Mouse (Mus musculus): Measurements from ENCODE around the gene Asrgl1. TPM values are rescaled to one million over a fixed set of nuclear protein-coding genes. Genes with fewer than 3 reads are reported as not detected.

Asrgl1 gene
- polyA plus RNA-seq, 1 experiment from 2014 or later: 12.6 TPM

DNA sequence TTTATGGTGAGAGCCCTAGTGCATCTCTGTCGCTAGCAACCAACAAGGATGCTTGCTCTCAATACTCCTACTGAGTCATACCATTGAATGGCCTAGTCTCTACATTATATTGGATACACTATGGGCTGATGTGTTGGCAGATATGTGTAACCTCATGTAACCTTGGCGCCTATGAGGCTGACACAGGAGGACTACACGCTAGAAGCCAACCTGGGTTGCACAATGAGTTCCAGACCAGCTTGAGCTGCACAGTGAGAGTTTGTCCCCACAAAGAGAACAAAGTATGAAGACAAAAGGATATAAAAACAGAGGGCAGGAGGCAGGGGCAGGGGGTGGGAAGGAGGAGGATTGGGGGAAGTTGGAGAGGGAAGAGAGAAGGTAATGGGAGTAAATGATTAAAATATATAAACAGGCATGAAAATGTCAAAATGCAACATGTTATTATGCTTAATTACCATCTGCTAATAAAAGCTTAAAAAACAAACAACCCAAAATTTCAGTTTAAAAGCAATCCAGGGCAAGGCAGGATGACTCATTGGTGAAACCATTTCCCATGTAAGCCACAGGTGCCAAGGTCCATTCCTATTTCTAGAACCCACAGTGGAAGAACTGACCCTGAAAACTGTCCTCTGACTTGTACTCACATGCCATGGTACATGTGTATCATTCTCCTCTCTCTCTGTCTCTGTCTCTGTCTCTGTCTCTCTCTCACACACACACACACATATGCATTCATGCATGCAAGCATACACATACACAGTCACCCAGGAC, 15.6 kb downstream of the Asrgl1 start:
- no peak overlapping the region for H3K27ac ChIP-seq
- no peak overlapping the region for H3K4me3 ChIP-seq (replicated peaks)
- H3K9ac ChIP-seq: no peak overlapping the region
- no peaks in the 10 kb centered on the region for H3K4me1 ChIP-seq (replicated peaks)
- H3K36me3 ChIP-seq: no peaks in the 10 kb centered on the region
- no peaks in the 10 kb centered on the region for H3K27me3 ChIP-seq (replicated peaks)
- no peaks in the 10 kb centered on the region for H3K9me3 ChIP-seq
- H3K4me2 ChIP-seq (replicated peaks): no peak overlapping the region
- WGBS: 84% methylated on average over 3 of the region's 3 CpGs
- no peak for ATAC-seq

DNA sequence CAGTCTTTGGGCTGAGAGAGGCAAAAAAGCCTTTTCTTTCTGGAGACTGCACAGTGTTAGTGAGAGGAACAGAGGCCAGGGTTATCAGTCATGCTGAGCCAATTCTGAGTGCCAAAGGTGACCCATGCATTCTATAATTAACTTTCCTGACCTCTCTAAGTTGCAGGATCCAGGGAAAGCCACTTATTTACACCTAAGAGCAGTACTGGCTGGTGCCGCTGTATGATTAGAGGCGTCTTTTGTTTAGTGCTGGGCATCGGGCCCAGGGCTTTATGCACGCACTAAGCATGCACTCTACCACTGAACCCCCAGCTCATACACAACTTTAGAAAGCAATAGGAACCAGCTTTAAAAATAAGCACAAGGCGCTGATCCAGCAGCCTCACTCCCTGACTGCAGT, 18.2 kb downstream of the Asrgl1 start:
- 81% methylated on average over 5 of the region's 5 CpGs for WGBS
- Histone ChIP-seq H3K4me1 (replicated peaks) (no peaks in the 10 kb centered on the region), H3K27me3 (replicated peaks) (no peaks in the 10 kb centered on the region), H3K36me3 (no peaks in the 10 kb centered on the region), H3K9ac (no peak overlapping the region), H3K4me3 (replicated peaks) (no peak overlapping the region), H3K27ac (no peak overlapping the region), H3K9me3 (no peaks in the 10 kb centered on the region), H3K4me2 (replicated peaks) (no peak overlapping the region)
- no peak for ATAC-seq

- ATAC-seq: no peak
- H3K4me2 ChIP-seq (replicated peaks): no peak overlapping the region
- H3K9ac ChIP-seq: no peak overlapping the region
- H3K4me1 ChIP-seq (replicated peaks): no peaks in the 10 kb centered on the region
- no peaks in the 10 kb centered on the region for H3K27me3 ChIP-seq (replicated peaks)
- WGBS: 77% methylated on average over 4 of the region's 4 CpGs
- no peaks in the 10 kb centered on the region for H3K9me3 ChIP-seq
- no peak overlapping the region for H3K27ac ChIP-seq
- H3K4me3 ChIP-seq (replicated peaks): no peak overlapping the region
- H3K36me3 ChIP-seq: no peaks in the 10 kb centered on the region
Observed at GRCm38 (mm10) chr19:9116268-9116667, 19.2 kb downstream of the Asrgl1 start.

DNA sequence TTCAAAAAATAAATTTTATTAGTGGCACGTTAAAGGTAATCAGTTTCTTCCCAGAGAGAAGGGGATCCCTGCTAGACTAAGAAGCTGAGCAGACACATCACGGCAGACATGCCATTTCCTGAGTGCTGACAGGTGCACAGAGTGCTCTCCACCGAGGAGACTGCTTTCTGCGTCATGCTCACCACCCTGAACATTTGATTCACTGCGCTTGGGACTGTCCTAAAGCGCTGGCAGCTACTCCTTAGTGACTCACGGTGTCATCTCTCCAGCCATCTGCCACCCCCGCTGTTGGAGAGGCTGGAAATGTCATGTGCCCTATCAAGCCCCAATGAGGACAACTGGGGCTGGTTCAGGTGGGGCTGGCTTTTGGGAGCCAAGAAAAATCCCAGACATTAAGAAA, 23.4 kb downstream of the Asrgl1 start:
- Histone ChIP-seq H3K9ac (no peak overlapping the region), H3K4me1 (replicated peaks) (peaks cover 5% of the 10 kb centered on the region), H3K9me3 (no peaks in the 10 kb centered on the region), H3K36me3 (no peaks in the 10 kb centered on the region), H3K4me2 (replicated peaks) (no peak overlapping the region), H3K4me3 (replicated peaks) (no peak overlapping the region), H3K27ac (no peak overlapping the region), H3K27me3 (replicated peaks) (no peaks in the 10 kb centered on the region)
- no peak for ATAC-seq
- WGBS: 70% methylated on average over 8 of the region's 8 CpGs

- Histone ChIP-seq H3K27ac (no peak overlapping the region), H3K4me2 (replicated peaks) (no peak overlapping the region), H3K9me3 (no peaks in the 10 kb centered on the region), H3K36me3 (no peaks in the 10 kb centered on the region), H3K27me3 (replicated peaks) (no peaks in the 10 kb centered on the region), H3K4me3 (replicated peaks) (no peak overlapping the region), H3K4me1 (replicated peaks) (peaks cover 15% of the 10 kb centered on the region), H3K9ac (no peak overlapping the region)
- peak; percentile 72 for ATAC-seq
- 50% methylated on average over 4 of the region's 4 CpGs for WGBS
Observed at GRCm38 (mm10) chr19:9110182-9110869, 25.1 kb downstream of the Asrgl1 start.

GRCm38 (mm10) chr19:9108536-9108935, 26.9 kb downstream of the Asrgl1 start:
- H3K9ac ChIP-seq: no peak overlapping the region
- no peaks in the 10 kb centered on the region for H3K27me3 ChIP-seq (replicated peaks)
- H3K4me3 ChIP-seq (replicated peaks): no peak overlapping the region
- H3K4me1 ChIP-seq (replicated peaks): peaks cover 15% of the 10 kb centered on the region
- no peaks in the 10 kb centered on the region for H3K36me3 ChIP-seq
- H3K4me2 ChIP-seq (replicated peaks): no peak overlapping the region
- H3K9me3 ChIP-seq: no peaks in the 10 kb centered on the region
- no peak overlapping the region for H3K27ac ChIP-seq
- WGBS: 89% methylated on average over 1 of the region's 1 CpGs
- no peak for ATAC-seq

DNA sequence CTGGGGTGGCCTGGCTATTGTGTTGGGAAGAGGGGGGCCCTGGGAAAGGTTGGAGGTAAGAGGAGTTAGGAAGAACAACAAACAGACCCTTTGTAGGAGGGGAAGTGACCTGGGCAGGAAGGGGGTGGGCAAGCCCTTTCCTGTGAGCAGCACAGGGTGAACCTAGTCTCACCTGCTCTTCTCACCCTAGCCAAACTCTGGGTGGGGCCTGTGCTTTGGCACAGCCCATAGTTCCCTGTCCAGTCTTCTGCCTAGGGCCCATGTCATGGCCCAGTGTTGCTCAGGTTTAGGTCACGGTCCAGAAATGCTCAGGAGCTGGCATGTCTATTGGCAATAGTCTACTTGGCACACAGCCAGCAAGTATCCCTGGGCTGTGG, 28.1 kb downstream of the Asrgl1 start:
- WGBS: 64% methylated on average over 1 of the region's 1 CpGs
- Histone ChIP-seq H3K4me2 (replicated peaks) (no peak overlapping the region), H3K4me3 (replicated peaks) (no peak overlapping the region), H3K27me3 (replicated peaks) (no peaks in the 10 kb centered on the region), H3K9ac (no peak overlapping the region), H3K36me3 (no peaks in the 10 kb centered on the region), H3K27ac (peak overlapping the region; percentile 81), H3K4me1 (replicated peaks) (peaks cover 15% of the 10 kb centered on the region), H3K9me3 (no peaks in the 10 kb centered on the region)
- peak; percentile 49 for ATAC-seq

GRCm38 (mm10) chr19:9106751-9107378, 28.6 kb downstream of the Asrgl1 start:
- peak; percentile 86 for ATAC-seq
- H3K4me2 ChIP-seq (replicated peaks): no peak overlapping the region
- H3K4me1 ChIP-seq (replicated peaks): peaks cover 15% of the 10 kb centered on the region
- H3K9me3 ChIP-seq: no peaks in the 10 kb centered on the region
- no peak overlapping the region for H3K9ac ChIP-seq
- H3K27me3 ChIP-seq (replicated peaks): no peaks in the 10 kb centered on the region
- 16% methylated on average over 4 of the region's 4 CpGs for WGBS
- H3K36me3 ChIP-seq: no peaks in the 10 kb centered on the region
- H3K4me3 ChIP-seq (replicated peaks): no peak overlapping the region
- H3K27ac ChIP-seq: peak overlapping the region; percentile 81

DNA sequence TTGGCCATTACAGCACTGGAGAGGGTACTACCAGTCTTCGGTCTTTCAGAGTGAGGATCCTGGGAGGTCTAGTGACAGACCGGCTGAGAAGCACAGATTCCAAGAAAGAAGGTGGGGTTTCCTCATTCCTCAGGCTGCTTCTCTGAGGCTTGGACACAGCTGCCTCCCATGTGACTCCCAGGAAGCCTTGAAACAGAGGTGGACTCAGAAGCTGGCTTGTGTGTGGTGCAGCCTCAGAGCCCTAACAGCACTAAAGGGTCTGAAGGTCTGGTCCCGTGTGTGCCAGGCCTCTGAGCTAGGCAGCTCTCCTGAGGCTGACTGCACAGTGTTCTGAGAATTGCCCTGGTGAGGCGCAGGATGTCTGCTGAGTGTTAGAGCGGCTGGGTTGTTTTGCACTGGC, 29.3 kb downstream of the Asrgl1 start:
- no peaks in the 10 kb centered on the region for H3K27me3 ChIP-seq (replicated peaks)
- H3K36me3 ChIP-seq: no peaks in the 10 kb centered on the region
- H3K4me2 ChIP-seq (replicated peaks): no peak overlapping the region
- peaks cover 15% of the 10 kb centered on the region for H3K4me1 ChIP-seq (replicated peaks)
- ATAC-seq: peak; percentile 37
- H3K9me3 ChIP-seq: no peaks in the 10 kb centered on the region
- no peak overlapping the region for H3K4me3 ChIP-seq (replicated peaks)
- no peak overlapping the region for H3K9ac ChIP-seq
- peak overlapping the region; percentile 81 for H3K27ac ChIP-seq
- 37% methylated on average over 5 of the region's 5 CpGs for WGBS

GRCm38 (mm10) chr19:9105101-9105685, 30.2 kb downstream of the Asrgl1 start:
- H3K9ac ChIP-seq: no peak overlapping the region
- H3K36me3 ChIP-seq: no peaks in the 10 kb centered on the region
- no peaks in the 10 kb centered on the region for H3K27me3 ChIP-seq (replicated peaks)
- ATAC-seq: no peak
- no peak overlapping the region for H3K27ac ChIP-seq
- H3K4me1 ChIP-seq (replicated peaks): peaks cover 15% of the 10 kb centered on the region
- H3K9me3 ChIP-seq: no peaks in the 10 kb centered on the region
- no peak overlapping the region for H3K4me3 ChIP-seq (replicated peaks)
- no peak overlapping the region for H3K4me2 ChIP-seq (replicated peaks)
- WGBS: 66% methylated on average over 3 of the region's 3 CpGs

DNA sequence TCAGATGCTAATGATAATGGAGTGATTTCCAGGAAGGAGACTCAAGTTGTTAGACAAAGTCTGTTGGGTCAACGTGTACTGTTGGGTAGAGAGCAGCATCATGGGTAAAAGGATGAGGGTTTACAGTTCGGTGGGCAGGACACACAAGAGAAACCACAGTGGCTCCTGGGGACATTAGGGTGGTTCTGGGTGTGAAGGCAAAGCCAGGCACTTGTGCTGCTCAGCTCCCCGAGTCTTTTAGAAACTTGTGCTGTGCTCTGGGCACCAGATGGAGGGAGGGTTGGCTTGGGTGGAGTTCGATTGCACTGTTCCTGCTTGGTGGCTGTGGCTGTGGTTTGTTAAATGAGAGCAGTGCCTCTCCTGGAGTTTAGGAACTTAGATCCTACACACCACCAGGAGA, 31.4 kb downstream of the Asrgl1 start:
- Histone ChIP-seq H3K4me2 (replicated peaks) (no peak overlapping the region), H3K36me3 (no peaks in the 10 kb centered on the region), H3K9ac (no peak overlapping the region), H3K4me1 (replicated peaks) (peaks cover 15% of the 10 kb centered on the region), H3K4me3 (replicated peaks) (no peak overlapping the region), H3K27me3 (replicated peaks) (no peaks in the 10 kb centered on the region), H3K9me3 (no peaks in the 10 kb centered on the region), H3K27ac (no peak overlapping the region)
- ATAC-seq: no peak
- 84% methylated on average over 4 of the region's 4 CpGs for WGBS

DNA sequence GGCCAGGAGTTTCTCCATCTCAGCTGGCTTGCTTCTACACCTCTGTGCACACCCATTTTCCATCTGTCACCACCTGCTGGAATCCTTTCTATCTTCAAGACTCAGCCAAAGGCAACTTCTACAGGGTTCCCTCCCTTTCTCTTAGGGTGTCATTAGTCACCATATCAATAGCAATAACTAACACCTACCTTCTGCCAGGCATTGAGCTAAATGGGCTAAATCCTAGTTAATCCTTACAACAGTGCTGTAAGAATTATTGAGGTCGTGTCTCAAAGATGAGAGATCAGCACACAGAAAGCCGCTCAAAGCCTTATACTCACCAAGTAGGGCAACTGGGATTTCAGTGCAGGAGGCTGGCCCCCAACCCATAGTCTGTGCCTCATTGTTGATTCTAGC, 34.4 kb downstream of the Asrgl1 start:
- ATAC-seq: no peak
- H3K9me3 ChIP-seq: no peaks in the 10 kb centered on the region
- H3K4me2 ChIP-seq (replicated peaks): no peak overlapping the region
- H3K4me1 ChIP-seq (replicated peaks): peaks cover under 1% of the 10 kb centered on the region
- WGBS: 67% methylated on average over 2 of the region's 2 CpGs
- no peak overlapping the region for H3K9ac ChIP-seq
- no peak overlapping the region for H3K27ac ChIP-seq
- H3K4me3 ChIP-seq (replicated peaks): no peak overlapping the region
- no peaks in the 10 kb centered on the region for H3K36me3 ChIP-seq
- H3K27me3 ChIP-seq (replicated peaks): no peaks in the 10 kb centered on the region
